Mouse (Mus musculus): ENCODE results near the gene Rbl1. TPM values are rescaled to one million over a fixed set of nuclear protein-coding genes. Genes with fewer than 3 reads are reported as not detected.

Gene Rbl1
- polyA plus RNA-seq, 1 experiment from 2014 or later = 17.3 TPM

DNA sequence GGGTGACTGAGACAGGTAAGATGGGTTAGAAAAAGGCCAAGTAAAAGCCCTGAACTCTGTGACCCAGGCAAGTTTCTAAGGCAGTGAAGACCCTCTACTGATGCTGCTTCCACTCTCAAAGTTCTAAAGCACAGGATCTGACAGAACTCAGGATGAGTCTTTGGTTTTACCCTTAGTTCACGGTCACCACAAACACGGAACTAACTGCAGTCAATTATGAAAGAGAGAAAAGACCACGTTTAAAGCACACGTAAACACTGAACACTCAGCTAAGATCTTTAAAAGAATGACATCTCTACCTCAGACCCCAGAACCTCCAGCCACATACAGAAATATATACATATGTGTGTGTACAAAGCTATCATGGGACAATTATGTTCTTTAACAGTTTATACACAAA, 75.2 kb downstream of the Rbl1 start:
- no peak overlapping the region for H3K4me2 ChIP-seq (replicated peaks)
- H3K9ac ChIP-seq = no peak overlapping the region
- whole genome bisulfite sequencing = 96% methylated on average over 4 of the region's 4 CpGs
- H3K4me1 ChIP-seq = no peaks in the 10 kb centered on the region
- no peak overlapping the region for H3K27ac ChIP-seq
- H3K4me3 ChIP-seq = no peak overlapping the region
- ATAC-seq (ENCODE audit: low FRiP score, low read depth) = no peak
- H3K9me3 ChIP-seq = no peaks in the 10 kb centered on the region
- H3K27me3 ChIP-seq (replicated peaks) = no peaks in the 10 kb centered on the region
- no peaks in the 10 kb centered on the region; the same call in 1 of the 2 replicates for H3K36me3 ChIP-seq

DNA sequence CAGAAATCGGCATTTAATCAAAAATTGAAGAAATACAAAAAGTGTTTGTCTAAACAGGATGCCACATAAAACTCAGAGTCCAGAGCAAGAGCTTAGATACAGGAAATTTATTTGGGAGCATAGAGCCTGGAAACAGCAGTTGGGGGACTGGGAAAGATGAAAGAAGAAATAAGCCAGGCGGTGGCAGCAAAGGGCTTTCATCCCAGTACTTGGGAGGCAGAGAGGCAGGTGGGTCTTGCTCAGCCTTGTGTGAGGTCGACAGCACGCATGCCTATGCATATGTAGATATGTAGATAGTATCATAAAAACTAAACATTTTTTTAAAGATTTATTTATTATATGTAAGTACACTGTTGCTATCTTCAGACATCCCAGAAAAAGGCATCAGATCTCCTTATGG, 76.3 kb downstream of the Rbl1 start:
- no peaks in the 10 kb centered on the region; the same call in 1 of the 2 replicates for H3K36me3 ChIP-seq
- no peaks in the 10 kb centered on the region for H3K9me3 ChIP-seq
- WGBS = 72% methylated on average over 4 of the region's 4 CpGs
- no peak overlapping the region for H3K27ac ChIP-seq
- no peak for ATAC-seq (ENCODE audit: low FRiP score, low read depth)
- H3K27me3 ChIP-seq (replicated peaks) = no peaks in the 10 kb centered on the region
- H3K9ac ChIP-seq = no peak overlapping the region
- H3K4me3 ChIP-seq = no peak overlapping the region
- H3K4me2 ChIP-seq (replicated peaks) = no peak overlapping the region
- H3K4me1 ChIP-seq = no peaks in the 10 kb centered on the region

DNA sequence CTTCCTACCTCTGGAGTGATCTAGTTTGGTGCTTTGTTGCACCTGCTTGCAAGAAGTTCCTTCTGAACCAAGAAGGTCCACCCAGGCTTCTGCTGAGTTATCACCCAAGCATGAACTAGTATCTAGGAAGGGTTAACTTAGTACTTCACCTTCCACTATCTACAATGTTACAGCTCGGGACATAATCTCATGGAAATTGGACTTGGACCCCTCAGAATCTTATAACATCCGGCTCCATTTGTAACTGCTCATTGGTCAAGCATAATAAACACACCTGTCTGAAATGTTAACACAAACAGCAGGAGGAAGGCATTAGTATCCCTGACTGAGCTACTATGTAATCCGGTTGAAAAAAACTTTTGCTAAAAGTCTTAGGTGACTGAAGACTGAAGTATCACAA, 77.0 kb downstream of the Rbl1 start:
- ATAC-seq (ENCODE audit: low FRiP score, low read depth) = no peak
- Histone ChIP-seq H3K9me3 (no peaks in the 10 kb centered on the region), H3K4me1 (no peaks in the 10 kb centered on the region), H3K27me3 (replicated peaks) (no peaks in the 10 kb centered on the region), H3K9ac (no peak overlapping the region), H3K4me2 (replicated peaks) (no peak overlapping the region), H3K36me3 (no peaks in the 10 kb centered on the region; the same call in 1 of the 2 replicates), H3K27ac (no peak overlapping the region), H3K4me3 (no peak overlapping the region)
- WGBS = 92% methylated on average over 3 of the region's 3 CpGs

DNA sequence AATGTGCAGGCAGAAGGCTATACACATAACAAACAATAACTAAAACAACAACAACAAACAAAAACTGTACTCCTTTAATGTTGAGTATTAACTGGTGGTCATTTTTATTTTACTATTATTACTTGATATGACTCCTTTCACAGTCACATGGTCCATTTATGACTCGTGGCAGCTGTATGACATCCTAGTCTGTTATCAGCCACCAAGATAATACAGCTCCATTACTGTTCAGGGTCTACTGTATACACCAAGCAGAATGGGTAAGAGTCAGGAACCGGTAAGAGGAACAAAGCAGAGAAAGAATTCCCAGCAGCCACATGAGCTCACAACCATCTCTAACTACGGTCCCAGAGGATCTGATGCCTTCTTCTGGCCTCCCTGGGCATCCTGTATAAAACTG, 79.1 kb downstream of the Rbl1 start:
- no peak for ATAC-seq (ENCODE audit: low FRiP score, low read depth)
- no peaks in the 10 kb centered on the region; the same call in 1 of the 2 replicates for H3K36me3 ChIP-seq
- no peak overlapping the region for H3K27ac ChIP-seq
- H3K9me3 ChIP-seq = no peaks in the 10 kb centered on the region
- no peaks in the 10 kb centered on the region for H3K27me3 ChIP-seq (replicated peaks)
- no peak overlapping the region for H3K9ac ChIP-seq
- H3K4me1 ChIP-seq = no peaks in the 10 kb centered on the region
- 86% methylated on average over 3 of the region's 3 CpGs for WGBS
- H3K4me3 ChIP-seq = no peak overlapping the region
- no peak overlapping the region for H3K4me2 ChIP-seq (replicated peaks)

DNA sequence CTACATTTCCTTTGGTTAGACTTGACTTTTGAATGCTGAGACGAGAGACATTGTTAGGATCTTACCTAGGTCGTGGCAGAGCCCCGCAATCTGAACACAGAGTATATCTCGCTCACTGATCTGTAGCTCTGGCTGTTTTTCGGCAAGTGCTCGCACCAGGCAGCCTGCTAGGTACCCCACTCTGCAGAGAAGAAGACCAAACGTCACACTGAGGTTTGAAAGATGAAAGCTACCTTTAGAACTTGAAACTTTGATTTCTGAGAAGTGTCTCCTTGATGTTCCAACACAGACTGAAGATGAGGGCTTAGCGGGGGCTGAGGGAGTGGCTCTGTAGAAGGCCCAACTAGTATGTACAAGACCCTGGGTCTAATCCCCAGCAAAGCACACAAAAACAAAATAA, 82.6 kb downstream of the Rbl1 start:
- no peak overlapping the region for H3K9ac ChIP-seq
- WGBS = 94% methylated on average over 8 of the region's 8 CpGs
- H3K4me3 ChIP-seq = no peak overlapping the region
- no peaks in the 10 kb centered on the region for H3K9me3 ChIP-seq
- no peaks in the 10 kb centered on the region for H3K27me3 ChIP-seq (replicated peaks)
- H3K27ac ChIP-seq = no peak overlapping the region
- H3K36me3 ChIP-seq = peaks cover 4% of the 10 kb centered on the region; the same call in 1 of the 2 replicates
- H3K4me2 ChIP-seq (replicated peaks) = no peak overlapping the region
- ATAC-seq (ENCODE audit: low FRiP score, low read depth) = no peak
- no peaks in the 10 kb centered on the region for H3K4me1 ChIP-seq

DNA sequence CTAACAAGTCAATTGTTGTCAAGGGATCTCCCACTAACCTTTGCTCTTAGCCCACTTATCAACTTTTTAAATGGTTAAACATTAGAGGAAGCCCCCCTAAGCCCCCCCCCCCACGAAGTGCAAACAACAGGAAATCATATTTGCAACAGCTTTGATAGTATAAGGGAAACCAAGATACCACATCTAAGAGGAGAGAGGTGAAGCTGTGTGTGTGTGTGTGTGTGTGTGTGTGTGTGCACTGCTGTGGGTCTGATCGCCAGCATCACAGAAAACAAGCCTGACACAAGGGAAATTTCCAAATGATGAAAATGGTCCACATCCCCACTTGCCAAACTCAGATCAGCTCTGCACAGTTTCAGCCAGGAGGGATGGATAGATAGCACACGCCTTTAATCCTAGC, 85.3 kb downstream of the Rbl1 start:
- H3K4me3 ChIP-seq = no peak overlapping the region
- H3K4me2 ChIP-seq (replicated peaks) = no peak overlapping the region
- H3K9me3 ChIP-seq = no peaks in the 10 kb centered on the region
- H3K9ac ChIP-seq = no peak overlapping the region
- no peaks in the 10 kb centered on the region for H3K27me3 ChIP-seq (replicated peaks)
- 80% methylated on average over 3 of the region's 3 CpGs for WGBS
- peaks cover 8% of the 10 kb centered on the region for H3K36me3 ChIP-seq
- H3K4me1 ChIP-seq = no peaks in the 10 kb centered on the region
- no peak overlapping the region for H3K27ac ChIP-seq
- no peak for ATAC-seq (ENCODE audit: low FRiP score, low read depth)

- Histone ChIP-seq H3K9ac (no peak overlapping the region), H3K9me3 (no peaks in the 10 kb centered on the region), H3K36me3 (peaks cover 13% of the 10 kb centered on the region), H3K4me2 (replicated peaks) (no peak overlapping the region), H3K4me3 (no peak overlapping the region), H3K27ac (no peak overlapping the region), H3K4me1 (no peaks in the 10 kb centered on the region), H3K27me3 (replicated peaks) (no peaks in the 10 kb centered on the region)
- WGBS = 86% methylated on average over 4 of the region's 4 CpGs
- no peak for ATAC-seq (ENCODE audit: low FRiP score, low read depth)
These were observed 85.8 kb downstream of the Rbl1 start for GRCm38 (mm10) chr2:157118556-157118955.

GRCm38 (mm10) chr2:157116964-157117363, 87.4 kb downstream of the Rbl1 start:
- Histone ChIP-seq H3K27ac (no peak overlapping the region), H3K4me1 (no peaks in the 10 kb centered on the region), H3K4me3 (no peak overlapping the region), H3K27me3 (replicated peaks) (no peaks in the 10 kb centered on the region), H3K4me2 (replicated peaks) (no peak overlapping the region), H3K36me3 (peaks cover 15% of the 10 kb centered on the region), H3K9me3 (no peaks in the 10 kb centered on the region), H3K9ac (no peak overlapping the region)
- no peak for ATAC-seq (ENCODE audit: low FRiP score, low read depth)
- WGBS = 31% methylated on average over 3 of the region's 3 CpGs

- Histone ChIP-seq H3K4me2 (replicated peaks) (no peak overlapping the region), H3K27ac (no peak overlapping the region), H3K9ac (no peak overlapping the region), H3K9me3 (no peaks in the 10 kb centered on the region), H3K27me3 (replicated peaks) (no peaks in the 10 kb centered on the region), H3K4me3 (no peak overlapping the region), H3K4me1 (no peaks in the 10 kb centered on the region), H3K36me3 (peaks cover 13% of the 10 kb centered on the region)
- no peak for ATAC-seq (ENCODE audit: low FRiP score, low read depth)
- 87% methylated on average over 4 of the region's 4 CpGs for WGBS
These were observed 96.1 kb downstream of the Rbl1 start for GRCm38 (mm10) chr2:157108236-157108635.

- ATAC-seq (ENCODE audit: low FRiP score, low read depth) = no peak
- Histone ChIP-seq H3K9ac (no peak overlapping the region), H3K27me3 (replicated peaks) (no peaks in the 10 kb centered on the region), H3K4me1 (no peaks in the 10 kb centered on the region), H3K9me3 (no peaks in the 10 kb centered on the region), H3K4me3 (no peak overlapping the region), H3K27ac (no peak overlapping the region), H3K36me3 (peaks cover 35% of the 10 kb centered on the region), H3K4me2 (replicated peaks) (no peak overlapping the region)
- WGBS = 81% methylated on average over 8 of the region's 8 CpGs
These were observed 99.9 kb downstream of the Rbl1 start for GRCm38 (mm10) chr2:157104454-157104853.

DNA sequence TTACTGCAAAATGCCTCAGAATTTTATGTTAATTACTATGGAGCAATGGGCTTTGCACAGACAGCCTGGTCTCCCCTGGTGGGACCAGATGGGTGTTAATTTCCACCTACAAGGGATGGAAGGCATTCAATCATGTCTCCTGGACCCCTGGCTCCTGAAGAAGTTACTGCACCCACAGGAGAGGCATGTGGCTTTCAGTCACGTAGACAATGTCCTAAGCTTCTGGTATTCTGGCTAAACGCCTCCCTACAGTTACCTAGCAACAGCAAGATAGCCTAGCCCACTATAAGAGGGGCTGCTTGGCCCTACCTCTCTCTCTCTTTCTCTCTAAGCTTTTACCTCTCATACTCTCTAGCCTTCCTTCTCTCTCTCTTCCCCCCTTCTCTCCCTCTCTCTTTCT, 102.1 kb downstream of the Rbl1 start:
- Histone ChIP-seq H3K4me3 (no peak overlapping the region), H3K4me1 (no peaks in the 10 kb centered on the region), H3K27me3 (replicated peaks) (no peaks in the 10 kb centered on the region), H3K9ac (no peak overlapping the region), H3K9me3 (no peaks in the 10 kb centered on the region), H3K36me3 (peaks cover 31% of the 10 kb centered on the region), H3K27ac (no peak overlapping the region), H3K4me2 (replicated peaks) (no peak overlapping the region)
- WGBS = 45% methylated on average over 2 of the region's 2 CpGs
- no peak for ATAC-seq (ENCODE audit: low FRiP score, low read depth)

DNA sequence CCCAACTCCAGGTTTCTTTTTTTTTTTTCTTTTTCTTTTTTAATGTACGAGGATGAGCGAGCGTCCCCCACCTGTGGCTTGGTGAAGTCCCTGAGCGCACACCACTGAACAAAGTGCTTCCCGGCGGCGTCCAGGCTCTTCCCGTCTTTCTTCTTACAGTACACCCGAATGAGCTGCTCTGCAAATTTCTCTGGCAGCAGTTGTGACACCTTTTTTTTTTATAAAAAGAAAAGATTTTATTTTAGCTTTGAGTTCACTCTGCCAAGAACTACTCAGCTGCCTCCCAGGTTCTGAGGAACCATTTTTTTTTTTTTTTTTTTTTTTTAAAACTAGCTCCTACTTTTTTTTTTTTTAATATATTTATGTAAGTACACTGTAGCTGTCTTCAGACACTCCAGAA, 102.7 kb downstream of the Rbl1 start:
- no peak overlapping the region for H3K4me2 ChIP-seq (replicated peaks)
- no peaks in the 10 kb centered on the region for H3K4me1 ChIP-seq
- no peak overlapping the region for H3K27ac ChIP-seq
- H3K9ac ChIP-seq = no peak overlapping the region
- no peaks in the 10 kb centered on the region for H3K9me3 ChIP-seq
- H3K36me3 ChIP-seq = peaks cover 31% of the 10 kb centered on the region
- no peak overlapping the region for H3K4me3 ChIP-seq
- no peak for ATAC-seq (ENCODE audit: low FRiP score, low read depth)
- WGBS = 98% methylated on average over 9 of the region's 9 CpGs
- H3K27me3 ChIP-seq (replicated peaks) = no peaks in the 10 kb centered on the region

- ATAC-seq (ENCODE audit: low FRiP score, low read depth) = no peak
- WGBS = 82% methylated on average over 12 of the region's 12 CpGs
These were observed 104.1 kb downstream of the Rbl1 start for GRCm38 (mm10) chr2:157100319-157100605.

More at GRCm38 (mm10) chr2:157100319-157100605, 104.1 kb downstream of the Rbl1 start:
- Histone ChIP-seq H3K4me1 (no peaks in the 10 kb centered on the region), H3K9me3 (no peaks in the 10 kb centered on the region), H3K27me3 (replicated peaks) (no peaks in the 10 kb centered on the region), H3K36me3 (peaks cover 31% of the 10 kb centered on the region), H3K9ac (no peak overlapping the region), H3K4me3 (no peak overlapping the region), H3K27ac (no peak overlapping the region), H3K4me2 (replicated peaks) (no peak overlapping the region)

Data from neural tube, embryonic 12.5 days (tissue).